Mouse (Mus musculus): ENCODE data around the gene Platr17. TPM values are rescaled to one million over a fixed set of nuclear protein-coding genes. Genes with fewer than 3 reads are reported as not detected.

The Platr17 gene
- total and polyA plus RNA-seq, 3 experiments: not detected

DNA sequence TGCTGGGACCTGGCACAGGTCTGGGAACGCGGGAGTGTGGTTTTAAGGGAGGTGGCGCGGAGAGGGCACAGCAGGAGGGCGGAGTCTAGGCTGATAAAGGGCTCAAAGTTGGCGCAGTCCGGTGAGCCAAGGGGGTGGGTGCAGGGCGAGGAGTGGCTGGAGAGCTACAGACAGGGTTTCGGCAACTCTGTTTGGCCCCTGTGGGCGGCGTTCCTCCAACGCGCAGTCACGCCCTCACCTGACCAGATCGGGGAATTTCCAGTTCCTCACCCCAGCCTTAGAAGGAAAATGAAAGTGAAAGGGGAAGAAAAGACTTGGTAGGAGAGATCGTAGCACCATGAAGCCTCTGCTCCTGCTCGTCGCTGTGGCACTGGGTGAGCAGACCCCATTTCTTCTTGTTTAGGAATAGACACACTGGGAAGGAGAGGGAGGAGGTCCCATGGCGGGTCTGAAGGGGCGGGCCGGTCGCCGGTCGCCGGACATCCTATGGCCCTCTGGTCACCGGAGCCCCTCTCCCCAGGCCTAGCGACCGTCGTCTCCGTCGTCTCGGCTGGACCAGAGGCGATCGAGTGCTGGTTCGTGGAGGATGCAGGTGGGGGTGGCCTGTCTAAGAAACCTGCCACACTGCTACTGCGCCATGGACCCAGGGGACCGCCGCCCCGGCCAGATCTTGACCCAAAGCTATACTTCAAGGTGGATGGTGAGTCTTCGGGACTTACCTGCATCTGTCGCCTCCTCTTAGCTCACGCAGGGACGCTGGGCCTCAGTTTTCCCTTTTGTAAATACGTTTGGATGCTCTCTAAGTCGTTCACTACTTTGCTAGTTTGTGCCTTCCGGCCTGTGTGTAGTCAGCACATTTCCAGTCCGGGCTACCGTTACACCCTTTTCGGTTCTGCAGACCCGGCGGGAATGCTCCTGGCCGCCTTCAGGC, 14.7 kb downstream of the Platr17 start:
- DNase-seq: peak; percentile 93

DNA sequence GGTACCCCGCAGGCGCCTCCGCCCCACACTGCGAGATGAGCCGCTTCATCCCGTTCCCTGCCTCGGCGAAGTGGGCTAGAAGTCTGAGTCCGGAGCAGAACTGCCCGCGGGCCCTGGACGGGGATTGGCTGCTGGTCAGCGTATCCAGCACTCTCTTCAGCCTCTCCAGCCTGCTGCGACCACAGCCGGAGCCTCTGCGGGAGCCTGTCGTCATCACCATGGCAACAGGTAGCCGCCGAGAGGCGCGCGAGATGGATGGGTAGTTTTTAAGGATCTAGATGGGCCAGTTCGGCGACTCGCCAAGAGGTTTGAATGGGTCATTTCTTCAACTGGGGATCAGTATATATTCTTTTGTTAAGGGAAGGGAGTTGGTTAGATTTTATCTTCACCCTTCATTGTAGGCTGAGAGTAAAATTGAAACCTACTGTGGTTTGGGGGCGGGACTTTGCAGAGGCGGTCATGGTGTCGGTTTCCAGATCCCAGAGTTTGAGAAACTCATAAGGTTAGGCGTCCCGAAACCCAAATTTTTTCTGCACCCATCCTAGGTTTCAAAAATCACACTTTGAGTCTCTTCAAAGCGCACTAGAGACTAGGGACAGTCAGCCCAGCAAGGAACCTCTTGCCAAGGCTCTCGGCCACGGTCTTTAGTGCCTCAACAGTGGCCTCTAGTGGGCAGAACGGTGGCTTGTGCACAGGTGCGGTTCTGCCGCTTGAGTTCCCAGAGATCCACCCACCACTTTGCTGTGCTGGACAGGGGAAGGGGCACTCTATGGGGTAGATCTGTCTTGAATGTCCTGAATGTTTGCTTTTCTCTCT, 15.6 kb downstream of the Platr17 start:
- peak; percentile 88 for DNase-seq

DNA sequence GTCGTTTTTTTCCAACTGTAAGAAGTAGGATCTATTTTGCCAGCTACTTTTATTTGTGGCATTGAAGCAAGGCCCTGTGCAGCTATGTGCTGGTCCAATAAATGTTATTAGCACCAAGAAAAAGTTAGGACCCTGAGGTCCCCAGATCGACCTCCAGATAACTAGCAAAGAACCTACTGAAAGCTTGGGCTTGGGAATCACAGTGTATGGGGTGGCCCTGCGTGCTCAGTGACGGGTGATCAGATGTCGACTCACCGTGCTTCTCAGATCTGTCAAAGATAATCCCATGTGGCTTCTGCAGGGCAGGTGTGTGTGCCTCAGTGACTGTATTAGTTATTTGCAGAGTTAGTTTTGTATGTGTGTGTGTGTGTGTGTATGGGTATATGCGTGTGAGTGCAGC, 16.4 kb downstream of the Platr17 start:
- no peak for DNase-seq

DNA sequence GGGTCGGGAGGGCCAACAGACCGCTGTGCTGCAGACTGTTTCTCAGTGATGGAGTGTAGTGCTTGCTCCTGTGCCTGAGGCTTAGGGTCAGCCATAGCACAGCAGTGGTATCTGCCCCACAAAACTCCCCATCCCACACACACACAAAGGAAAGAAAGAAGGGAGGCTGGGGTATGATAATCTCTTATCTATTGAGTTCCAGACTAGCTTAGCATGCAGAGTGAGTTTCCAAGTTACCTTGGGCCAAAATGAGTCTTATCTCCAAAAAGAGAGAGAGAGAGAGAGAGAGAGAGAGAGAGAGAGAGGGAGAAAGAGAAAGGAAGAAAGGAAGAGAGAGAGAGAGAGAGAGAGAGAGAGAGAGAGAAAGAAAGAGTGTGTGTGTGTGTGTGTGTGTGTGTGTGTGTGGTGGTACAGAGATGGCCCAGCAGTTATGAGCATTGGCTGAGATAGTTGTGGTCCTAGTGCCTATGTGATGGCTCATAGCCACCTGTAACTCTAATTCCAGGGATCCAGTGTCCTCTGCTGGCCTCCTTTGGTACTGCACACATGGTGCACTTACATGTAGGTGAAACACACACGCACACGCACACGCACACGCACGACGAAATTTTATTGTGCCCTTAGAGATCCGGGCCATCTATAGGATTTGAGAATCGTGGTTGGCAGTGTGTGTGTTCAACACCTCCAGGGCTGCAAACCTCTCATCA, 19.8 kb downstream of the Platr17 start:
- no peak for DNase-seq

DNA sequence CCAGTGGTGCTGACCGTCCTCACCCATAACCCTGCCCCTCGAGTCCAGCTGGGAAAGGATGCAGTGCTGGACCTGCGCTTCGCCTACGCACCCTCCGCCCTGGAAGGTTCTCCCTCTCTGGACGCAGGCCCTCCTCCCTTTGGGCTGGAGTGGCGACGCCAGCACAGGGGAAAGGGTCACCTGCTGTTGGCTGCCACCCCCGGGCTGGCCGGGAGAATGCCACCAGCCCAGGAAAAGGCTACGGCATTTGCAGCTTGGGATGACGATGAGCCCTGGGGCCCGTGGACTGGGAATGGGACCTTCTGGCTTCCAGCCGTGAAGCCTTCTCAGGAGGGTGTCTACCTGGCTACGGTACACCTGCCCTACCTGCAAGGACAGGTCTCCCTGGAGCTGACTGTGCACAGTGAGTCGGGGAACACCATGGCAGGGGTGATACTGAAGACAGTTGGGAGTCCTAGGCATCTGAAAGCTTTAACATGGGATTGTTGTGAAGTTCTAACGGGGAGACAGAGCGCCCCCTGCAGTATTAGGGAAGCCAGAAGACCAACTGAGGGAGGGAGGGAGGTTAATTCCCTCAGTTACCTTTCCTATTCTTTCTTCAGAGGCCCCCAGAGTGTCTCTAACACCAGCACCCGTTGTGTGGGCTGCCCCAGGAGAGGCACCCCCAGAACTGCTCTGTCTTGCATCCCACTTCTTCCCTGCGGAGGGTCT, 20.6 kb downstream of the Platr17 start:
- DNase-seq: no peak

DNA sequence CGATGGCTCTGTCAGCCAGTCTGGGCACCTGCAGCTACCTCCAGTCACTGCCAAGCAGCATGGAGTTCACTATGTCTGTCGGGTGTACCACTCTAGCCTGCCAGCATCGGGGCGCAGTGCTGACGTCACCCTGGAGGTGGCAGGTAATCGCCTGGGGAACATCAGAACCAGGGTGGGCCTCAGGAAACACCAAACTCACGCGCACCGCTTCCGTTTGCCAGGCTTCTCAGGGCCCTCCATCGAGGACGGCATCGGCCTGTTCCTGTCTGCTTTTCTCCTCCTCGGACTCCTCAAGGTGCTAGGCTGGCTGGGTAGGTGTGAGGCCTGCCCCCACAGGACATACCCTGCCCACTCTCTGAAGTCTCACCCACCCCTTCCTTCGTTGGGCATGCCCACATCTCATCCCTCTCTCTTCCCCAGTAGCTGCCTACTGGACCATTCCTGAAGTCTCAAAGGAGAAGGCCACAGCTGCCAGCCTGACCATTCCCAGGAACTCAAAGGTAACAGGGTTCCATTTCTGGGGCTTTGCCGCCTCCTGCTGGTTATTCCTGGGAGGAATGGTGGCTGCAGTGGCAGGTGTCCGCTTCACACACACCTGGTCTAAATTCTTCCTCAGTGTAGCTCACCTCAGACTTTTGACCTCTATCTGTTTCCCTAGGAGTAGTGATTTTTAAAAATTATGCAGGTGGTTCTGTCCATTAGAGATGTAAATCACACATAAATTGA, 21.4 kb downstream of the Platr17 start:
- no peak for DNase-seq

DNA sequence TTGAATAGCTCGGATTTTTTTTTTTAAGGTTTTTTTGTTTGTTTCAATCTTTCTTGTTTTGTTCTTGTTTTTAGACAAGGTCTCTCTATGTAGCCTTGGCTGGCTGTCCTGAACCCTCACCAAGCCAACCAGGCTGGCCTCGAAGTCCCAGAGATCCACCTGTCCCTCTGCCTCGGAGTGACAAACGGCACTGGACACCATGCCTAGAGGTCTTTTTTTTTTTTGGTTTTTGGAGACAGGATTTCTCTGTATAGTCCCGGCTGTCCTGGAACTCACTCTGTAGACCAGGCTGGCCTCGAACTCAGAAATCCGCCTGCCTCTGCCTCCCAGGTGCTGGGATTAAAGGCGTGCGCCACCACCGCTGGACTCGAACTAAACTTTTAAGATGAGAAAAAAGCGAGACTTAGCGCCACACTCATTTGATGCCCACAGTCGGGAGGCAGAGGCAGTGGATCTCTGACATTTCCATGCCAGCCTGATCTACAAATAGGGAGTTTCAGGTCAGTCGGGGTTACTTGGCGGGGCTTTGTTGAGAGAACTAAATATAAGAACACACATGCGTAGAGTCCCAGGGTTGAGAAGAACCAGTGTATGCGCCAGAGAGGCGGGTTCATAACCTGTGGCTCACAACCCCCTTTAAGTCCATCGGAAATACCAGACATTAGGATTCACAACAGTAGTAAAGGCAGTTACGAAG, 23.5 kb downstream of the Platr17 start:
- DNase-seq: no peak

DNA sequence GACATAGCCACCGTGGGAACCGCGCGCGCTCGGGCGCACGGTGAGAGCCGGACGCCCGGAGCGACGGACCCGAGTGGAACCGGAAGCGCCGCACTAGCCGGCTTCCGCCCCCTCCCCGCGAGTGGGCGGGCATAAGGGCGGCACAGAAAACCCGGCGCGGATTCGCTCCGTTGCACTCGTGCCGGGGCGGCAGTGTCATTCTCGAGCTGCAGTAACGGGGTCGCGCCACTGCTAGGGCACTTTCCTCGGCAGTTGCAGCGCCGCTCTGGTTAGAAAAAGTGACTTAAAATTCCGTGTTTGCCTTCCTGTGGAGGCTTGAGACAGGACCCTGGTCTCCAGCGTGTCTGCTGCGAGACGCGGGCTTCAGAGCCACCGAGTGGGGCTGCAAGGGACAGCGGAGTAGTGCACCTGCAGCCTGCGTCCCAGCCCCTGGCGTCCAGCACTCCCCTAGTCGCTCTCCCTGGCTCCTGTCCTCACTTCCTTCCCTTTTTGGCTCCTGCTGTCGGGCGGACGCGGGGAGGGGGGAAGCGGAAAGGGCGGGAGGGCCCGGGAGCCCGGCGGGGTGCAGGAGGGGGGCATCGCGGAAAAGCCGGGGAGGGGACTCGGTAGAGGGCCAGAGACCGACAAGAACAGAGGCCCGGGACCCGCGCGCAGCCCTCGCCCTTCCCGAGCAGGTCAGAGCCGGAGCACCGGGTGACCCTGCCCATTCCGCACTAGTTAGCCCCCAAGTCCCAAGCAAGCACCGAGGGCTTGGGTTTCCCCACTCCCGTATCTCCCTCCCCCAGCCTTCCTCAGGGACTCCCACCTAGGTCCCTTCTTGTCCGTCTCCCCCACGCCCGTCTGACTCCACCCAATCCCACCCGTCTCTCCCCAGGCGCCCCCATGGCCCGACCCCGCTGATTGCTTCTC, 24.7 kb downstream of the Platr17 start, which contains the start of gene Rgl2:
Rgl2 (plus strand) TSS at position 173 of the 909 bp plus-strand sequence.
- peak; percentile 95 for DNase-seq

DNA sequence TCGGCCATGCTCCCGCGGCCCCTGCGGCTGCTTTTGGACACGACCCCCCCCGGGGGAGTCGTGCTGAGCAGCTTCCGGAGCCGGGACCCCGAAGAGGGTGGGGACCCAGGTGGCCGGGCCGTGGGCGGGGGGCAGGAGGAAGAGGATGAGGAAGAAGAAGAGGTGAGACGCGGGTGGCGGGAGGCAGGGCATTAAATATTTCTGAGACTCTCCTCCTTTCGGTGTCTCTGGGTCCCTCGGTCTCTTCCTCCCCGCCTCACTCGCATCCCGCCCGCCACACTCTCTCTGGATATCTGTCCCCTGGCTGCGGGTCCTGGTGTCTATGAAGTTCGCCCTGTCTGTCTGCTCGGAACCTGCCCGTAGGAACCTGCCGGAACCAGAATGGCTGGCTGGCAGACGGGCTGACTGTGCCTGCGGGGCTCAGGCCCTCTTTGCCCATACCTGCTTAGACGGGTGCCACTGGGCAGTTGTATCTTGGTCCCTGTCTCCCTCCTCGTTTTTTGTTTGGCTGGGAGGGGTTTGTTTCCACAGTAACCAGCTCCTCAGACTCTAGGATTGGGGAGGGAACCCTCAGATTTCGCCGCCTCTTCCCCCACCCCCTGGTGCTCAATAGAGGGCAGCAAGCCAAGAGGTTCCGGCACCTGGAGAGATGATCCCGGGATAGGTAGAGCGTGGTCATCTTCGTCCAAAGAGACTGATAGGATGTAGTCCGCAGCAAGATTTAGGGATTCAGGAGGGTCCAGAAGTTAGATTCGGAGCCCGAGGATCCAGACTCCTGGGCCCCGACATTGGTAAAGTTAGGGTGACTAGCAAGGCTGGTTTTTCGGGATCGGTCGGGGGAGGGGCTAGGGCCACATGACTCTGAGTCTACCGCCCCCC, 25.6 kb downstream of the Platr17 start:
- DNase-seq: peak; percentile 84

DNA sequence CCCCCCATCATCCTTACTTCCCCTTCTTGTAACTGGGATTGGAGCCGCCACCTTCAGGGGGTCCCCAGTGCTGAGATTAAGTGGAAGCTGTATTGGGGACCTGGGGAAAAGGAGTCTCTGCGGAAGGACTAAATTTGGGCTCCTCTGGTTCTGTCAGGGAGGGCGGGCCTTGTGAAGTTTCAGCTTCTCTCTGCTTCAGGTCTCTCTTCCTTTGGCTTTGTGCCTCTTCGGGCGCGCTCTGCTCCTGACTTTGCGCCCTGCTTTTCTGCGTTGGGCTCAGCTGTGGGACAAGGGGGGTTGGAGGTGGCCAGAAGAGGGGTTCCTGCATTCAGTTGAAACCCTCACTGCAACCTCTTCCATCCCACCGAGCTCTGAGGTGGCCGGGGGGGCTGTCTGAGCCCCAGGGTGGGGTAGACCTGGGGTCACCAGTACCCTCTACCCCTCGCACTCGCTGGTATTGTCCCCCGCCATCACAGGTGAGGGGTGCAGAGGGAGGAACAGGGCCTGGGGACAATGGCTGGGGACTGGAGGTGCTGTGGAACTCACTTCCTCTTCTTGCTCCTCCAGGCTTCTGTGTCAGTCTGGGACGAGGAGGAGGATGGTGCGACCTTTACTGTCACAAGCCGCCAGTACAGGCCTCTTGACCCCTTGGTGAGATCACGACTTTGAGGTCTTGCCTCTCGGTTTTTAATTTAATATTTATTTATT, 26.4 kb downstream of the Platr17 start:
- no peak for DNase-seq

DNA sequence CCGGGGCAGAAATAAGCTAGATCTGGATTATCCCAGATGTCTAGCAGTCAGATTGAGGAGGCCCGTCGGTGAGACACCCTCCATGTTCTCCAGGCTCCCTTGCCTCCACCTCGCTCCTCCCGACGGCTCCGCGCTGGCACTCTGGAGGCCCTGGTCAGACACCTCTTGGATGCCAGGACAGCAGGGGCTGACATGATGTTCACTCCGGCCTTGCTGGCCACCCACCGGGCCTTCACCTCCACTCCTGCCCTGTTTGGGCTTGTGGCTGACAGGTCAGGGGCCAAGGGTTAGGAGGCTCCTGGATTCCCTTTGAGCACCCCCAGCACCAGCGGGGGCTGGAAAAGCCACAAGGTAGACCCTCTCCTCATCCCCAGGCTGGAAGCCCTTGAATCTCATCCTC, 27.0 kb downstream of the Platr17 start:
- DNase-seq: no peak

DNA sequence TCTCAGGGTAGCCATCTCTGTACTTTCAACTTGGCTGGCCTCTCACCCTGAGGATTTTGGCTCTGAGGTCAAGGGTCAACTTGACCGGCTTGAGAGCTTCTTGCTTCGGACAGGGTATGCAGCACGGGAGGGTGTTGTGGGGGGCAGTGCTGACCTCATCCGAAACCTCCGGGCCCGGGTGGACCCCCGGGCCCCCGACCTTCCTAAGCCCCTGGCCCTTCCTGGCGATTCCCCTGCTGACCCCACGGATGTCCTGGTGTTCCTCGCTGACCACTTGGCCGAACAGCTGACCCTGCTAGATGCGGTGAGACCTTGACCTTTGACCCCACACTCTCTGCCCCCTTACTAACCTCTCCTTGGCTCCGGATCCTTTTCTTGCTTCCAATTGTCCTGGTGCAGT, 27.5 kb downstream of the Platr17 start:
- DNase-seq: no peak

DNA sequence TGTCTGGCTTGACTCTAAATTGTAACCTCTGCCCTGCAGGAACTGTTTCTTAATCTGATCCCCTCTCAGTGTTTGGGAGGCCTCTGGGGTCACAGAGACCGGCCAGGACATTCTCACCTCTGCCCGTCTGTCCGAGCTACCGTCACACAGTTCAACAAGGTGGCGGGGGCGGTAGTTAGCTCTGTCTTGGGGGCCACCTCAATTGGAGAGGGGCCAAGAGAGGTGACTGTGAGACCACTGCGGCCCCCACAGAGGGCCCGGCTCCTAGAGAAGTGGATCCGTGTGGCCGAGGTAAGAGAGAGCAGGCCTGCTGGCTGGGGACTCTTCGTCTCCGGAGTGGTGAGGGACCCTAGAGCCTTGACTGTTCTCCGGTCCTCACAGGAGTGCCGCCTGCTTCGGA, 28.0 kb downstream of the Platr17 start:
- no peak for DNase-seq

DNA sequence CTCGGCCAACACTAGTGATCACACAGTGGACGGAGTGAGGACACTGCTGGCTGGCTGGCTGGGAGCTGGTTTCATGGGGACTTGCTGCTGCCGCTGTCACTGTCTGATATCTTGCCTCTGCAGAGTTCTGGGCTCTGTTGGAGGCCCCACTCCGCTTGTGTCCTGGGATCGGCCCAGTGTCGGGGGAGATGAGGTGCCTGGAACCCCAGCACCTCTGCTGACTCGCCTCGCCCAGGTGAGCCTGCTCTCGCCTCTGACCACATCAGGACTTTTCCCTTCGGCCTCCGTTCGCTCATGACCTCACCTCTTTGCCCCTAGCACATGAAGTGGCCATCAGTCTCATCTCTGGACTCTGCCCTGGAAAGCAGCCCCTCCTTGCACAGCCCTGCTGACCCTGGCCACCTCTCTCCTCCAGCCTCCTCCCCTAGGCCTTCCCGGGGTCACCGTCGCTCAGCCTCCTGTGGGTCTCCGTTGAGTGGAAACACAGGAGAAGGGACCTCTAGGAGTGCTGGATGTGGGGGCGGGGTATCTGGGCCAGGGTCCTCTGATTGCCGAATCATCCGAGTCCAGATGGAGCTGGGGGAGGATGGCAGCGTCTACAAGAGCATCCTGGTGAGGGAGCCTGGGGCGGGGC, 30.6 kb downstream of the Platr17 start:
- no peak for DNase-seq

DNA sequence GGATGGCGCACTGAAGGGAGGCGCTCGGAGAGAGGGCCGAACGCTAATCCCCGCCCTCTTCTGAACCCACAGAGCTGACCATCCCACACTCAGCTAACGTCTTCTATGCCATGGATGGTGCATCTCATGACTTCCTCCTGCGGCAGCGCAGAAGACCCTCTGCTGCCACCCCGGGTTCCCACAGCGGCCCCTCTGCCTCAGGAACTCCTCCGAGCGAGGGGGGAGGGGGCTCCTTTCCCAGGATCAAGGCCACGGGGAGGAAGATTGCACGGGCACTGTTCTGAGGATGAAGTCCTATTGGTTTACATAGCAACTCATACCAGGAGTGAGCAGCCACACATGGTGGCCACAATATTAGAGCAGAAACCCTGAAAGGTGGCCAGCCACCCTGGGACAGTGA, 32.1 kb downstream of the Platr17 start:
- no peak for DNase-seq

DNA sequence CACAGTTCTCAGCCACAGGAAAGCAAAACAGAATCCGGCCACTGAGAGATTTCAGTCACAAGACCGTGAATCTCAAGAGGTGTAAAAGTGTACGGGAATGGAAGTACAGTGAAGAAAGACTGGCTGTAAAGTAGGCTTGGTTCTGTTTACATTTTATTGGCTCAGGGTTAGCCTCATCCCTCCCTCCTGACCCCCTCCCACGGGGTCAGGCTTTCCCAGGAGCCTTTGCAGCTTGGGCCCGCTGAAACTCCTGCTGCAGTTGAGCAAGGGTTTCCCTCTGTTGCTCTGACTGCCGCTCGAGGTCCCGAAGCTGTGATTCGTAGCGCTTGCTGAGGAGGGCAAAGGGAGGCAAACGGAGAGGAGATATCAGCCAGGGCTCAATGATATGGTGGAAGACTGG, 33.8 kb downstream of the Platr17 start:
- no peak for DNase-seq

DNA sequence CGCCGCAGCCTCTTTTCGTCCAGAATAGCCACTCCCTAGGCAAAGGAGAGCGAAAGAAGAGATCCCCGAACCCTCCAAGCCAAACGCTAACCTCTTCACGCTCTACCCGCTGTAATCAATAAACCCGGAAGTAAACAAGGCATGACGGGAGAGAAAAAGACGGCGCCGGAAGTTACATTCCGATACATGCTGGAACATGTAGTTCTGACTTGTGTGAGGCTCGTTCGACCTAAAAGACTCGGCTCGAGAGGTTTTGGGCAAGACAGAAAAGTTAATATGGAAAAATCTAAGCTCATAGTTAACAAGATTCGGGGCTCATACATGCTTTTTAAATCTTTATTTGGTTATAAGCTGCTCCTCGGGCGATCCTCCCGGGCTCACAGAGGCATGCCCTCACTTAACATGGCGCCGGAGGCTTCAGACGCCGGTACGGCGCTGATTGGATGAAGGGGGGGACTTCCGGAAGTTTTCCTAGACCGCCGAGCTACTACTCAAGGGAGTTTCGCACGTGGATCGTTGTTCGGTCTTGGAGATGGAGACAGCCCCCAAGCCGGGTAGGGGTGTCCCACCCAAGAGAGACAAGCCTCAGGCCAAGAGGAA, 35.4 kb downstream of the Platr17 start, which contains the start of the genes Pfdn6 and Wdr46:
Pfdn6 (minus strand) TSS at position 138 of the 600 bp plus-strand sequence.
Wdr46 (plus strand) TSS at position 455 of the 600 bp plus-strand sequence.
- DNase-seq: peak; percentile 89
